ENCODE assay signal across 7 mouse cellular contexts in genomic region chr11:103359122-103359521, GRCm38 (mm10). TPM values are rescaled to one million over a fixed set of nuclear protein-coding genes. Genes with fewer than 3 reads are reported as not detected.
DNase-seq lines count a peak whose midpoint lies in the region.

No protein-coding gene starts in this region.

- WGBS in midbrain, embryonic 10.5 days, result 2% methylated on average over 22 of the region's 22 CpGs

- H3K4me3 ChIP-seq in midbrain, embryonic 10.5 days, result peak overlapping the region; percentile 26; the same call in 1 of the 2 replicates

- H3K4me1 ChIP-seq in midbrain, embryonic 10.5 days, result peaks cover 73% of the 10 kb centered on the region

- H3K27ac ChIP-seq in midbrain, embryonic 10.5 days (replicated peaks), result peak overlapping the region; percentile 38; the same call in 1 of the 2 replicates

- peak; percentile 89 for DNase-seq in WW6 (ENCODE audit: low read depth, low spot score)
- peak; percentile 76 to 82 for DNase-seq in cerebellum, postnatal 25 days
- DNase-seq in gastrocnemius, postnatal 14 days, result peak; percentile 71
- DNase-seq in induced T-regulatory cell, adult 2 months (ENCODE audit: low read depth), result peak; percentile 88
- peak; percentile 70 for DNase-seq in left cerebral cortex, postnatal 4 days
- peak; percentile 84 for DNase-seq in midbrain, embryonic 10.5 days (ENCODE audit: low spot score)
- peak; percentile 46 for DNase-seq in spleen, adult 12 weeks (ENCODE audit: low spot score)

- intact Hi-C loops in gastrocnemius, postnatal 14 days (cut with DNase I; ENCODE audit: low total_unique reads), result loop anchor here (10.0 kb wide), 1 partner anchor 106 kb away; no protein-coding TSS in a partner anchor
- intact Hi-C loops in left cerebral cortex, postnatal 4 days (cut with DNase I), result loop anchor here (10.0 kb wide), 1 partner anchor 196 kb away; no protein-coding TSS in a partner anchor

- H3K9me3 ChIP-seq in midbrain, embryonic 10.5 days (replicated peaks), result no peaks in the 10 kb centered on the region

- H3K36me3 ChIP-seq in midbrain, embryonic 10.5 days, result no peaks in the 10 kb centered on the region

- peaks cover 99% of the 10 kb centered on the region for H3K27me3 ChIP-seq in midbrain, embryonic 10.5 days (ENCODE audit: low read depth, poor library complexity, severe bottlenecking)

RNA-seq across cellular contexts. Expression of gene Arhgap27, which starts 4.4 kb away (rescaled TPM):
- 10 to 100 TPM in 1 of 2 experiments, 1 to 10 TPM in 1; 7.5 to 13.5 TPM for total RNA-seq in gastrocnemius, postnatal 14 days (2021)
- total RNA-seq in left cerebral cortex, postnatal 4 days (2021), result 1 to 10 TPM; 4.7 to 5.1 TPM
- 3.8 and 4.1 TPM in 2 replicates for polyA plus RNA-seq in midbrain, embryonic 10.5 days (2016; fragmentation: Nextera tagmentation; extraction: Ambion mirVana)

RNA-seq across cellular contexts. Expression of gene Plekhm1, which starts 53.4 kb away (rescaled TPM):
- 1 to 10 TPM; 7.9 to 9.3 TPM for total RNA-seq in gastrocnemius, postnatal 14 days (2021)
- total RNA-seq in left cerebral cortex, postnatal 4 days (2021), result 10 to 100 TPM; 13.8 to 14.8 TPM
- polyA plus RNA-seq in midbrain, embryonic 10.5 days (2016; fragmentation: Nextera tagmentation; extraction: Ambion mirVana), result 8.0 and 8.5 TPM in 2 replicates

Comparison
In these comparisons a context has a peak if more than half of its experiments do, and no peak if none do; other contexts are left out.
1. Peak in every context shown above with its lines: DNase-seq, H3K4me3 ChIP-seq and H3K27ac ChIP-seq.